Mouse (Mus musculus) thymus, adult 18-20 months (tissue): Measurements from ENCODE around the gene Slc43a1.
A peak's percentile ranks its signal among the peaks of the same experiment; 100 is the strongest.

ENCODE experiments used
- DNase-seq, 2 experiments: peaks; one replicate each; pipeline ENCODE4 v3.0.0; 2022; ENCODE audit warnings: mixed read lengths in 2 of 2

The Slc43a1 gene

GRCm38 (mm10) chr2:84831666-84832391 is 6.8 kb upstream of the Slc43a1 start:
- DNase-seq = peak; percentile 52 to 63

DNA sequence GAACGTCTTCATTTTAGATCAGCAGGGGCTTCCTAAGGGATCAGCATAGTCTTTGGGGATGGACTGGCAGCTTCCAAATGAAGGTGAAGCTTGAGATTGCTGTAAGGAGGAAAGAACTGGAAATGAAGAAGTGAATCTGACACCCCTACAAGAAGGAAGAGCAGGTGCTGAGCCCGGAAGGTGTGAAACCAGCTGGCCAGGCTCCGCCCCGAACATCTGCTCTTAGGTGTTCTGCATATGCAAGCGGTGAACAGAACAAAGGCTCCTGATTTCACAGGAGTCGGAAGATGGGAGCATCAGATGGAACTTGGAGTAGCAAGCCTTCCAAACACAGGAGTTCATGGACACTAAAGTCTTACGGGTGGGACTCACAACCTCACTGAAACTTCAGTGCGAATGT is 1.5 kb upstream of the Slc43a1 start:
- peak; percentile 68 to 76 for DNase-seq

- peak in 1 of 2 experiments; percentile 69 for DNase-seq
Observed at GRCm38 (mm10) chr2:84837817-84838592, 645 bp upstream of the Slc43a1 start.

DNA sequence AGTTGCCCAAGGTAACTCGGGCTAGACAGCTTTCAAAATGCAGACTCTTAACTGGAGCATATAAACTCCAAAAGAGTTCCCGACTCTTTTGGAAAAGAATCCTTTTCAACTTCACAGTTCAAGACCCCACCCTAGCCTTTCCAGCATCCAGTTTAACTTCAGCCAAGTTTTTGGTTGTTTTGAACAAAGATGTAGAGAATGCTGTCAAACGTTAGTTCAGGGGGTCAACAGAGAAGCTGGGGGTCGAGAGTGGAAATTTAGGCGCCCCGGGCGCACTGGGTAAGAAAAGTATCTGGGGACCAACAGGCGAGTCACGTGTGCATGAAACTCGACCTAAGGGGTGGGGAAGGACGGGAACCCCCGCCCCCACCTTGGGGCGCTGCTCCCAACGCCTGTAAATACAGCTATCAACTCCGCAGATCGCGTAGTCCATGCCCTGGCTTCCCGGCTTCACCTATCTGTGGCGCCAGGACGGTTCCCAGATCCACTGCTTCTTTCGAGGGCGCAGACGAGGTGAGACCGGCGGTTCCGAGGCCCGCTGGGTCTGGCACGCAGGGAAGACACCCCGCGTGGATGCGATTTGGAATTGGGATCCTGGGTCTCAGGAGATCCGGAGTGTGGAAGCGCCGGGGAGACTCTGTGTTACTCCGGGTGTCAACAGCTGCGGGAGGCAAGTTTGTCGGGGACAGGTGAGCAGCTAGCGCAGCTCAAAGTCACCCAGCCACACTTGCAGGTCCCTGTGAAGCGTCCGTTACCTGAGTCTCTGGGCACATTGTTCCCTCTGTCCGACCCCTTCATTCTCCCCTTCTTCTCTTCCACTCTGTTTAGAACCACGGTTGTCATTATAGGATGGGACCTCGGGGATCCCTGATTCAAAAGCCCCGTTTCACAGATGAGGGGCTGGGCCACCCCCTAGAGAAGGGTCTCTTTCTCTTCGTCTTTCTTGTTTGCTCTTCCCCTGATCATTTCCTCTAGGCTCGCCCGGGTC is 637 bp downstream of the Slc43a1 start:
- peak; percentile 40 to 49 for DNase-seq

DNA sequence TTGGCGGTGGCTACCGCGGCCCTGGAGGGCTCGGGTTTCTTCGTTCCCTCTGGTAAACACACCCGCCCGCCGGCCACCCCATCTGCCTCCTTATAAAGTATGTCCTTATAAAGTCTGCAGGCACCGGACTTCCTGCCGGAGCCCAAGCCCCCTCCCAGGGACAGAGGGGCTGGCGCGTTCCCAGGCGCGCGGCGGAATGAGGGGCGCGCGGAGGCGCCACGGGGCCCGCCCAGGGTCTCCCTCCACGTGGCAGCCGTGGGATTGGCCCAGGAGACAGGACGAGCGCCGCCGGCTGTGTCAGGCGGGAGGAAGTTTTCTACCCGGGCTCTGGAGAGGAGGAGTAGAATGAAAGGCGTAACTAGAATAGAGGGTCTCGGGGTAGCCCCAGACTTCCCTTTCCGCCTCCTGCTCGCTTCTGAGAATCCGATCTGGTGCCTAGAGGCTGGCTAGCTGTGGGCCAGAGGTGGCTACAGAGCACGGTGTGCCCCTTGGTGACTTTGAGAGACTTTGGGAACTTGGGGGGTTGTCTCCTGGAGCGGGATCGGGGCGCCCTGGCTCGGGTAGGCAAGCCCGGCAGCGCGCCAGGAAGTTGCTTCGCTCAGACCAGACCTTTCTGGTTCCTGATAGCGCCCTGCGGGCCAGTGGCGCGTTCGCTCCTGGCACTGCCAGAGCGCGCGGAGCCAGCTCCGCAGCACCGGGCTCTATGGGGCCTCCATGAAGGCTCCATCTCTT is 1.5 kb downstream of the Slc43a1 start:
- DNase-seq = peak; percentile 47 to 65

GRCm38 (mm10) chr2:84840748-84841563 is 2.3 kb downstream of the Slc43a1 start:
- peak in 1 of 2 experiments; percentile 30 for DNase-seq

DNA sequence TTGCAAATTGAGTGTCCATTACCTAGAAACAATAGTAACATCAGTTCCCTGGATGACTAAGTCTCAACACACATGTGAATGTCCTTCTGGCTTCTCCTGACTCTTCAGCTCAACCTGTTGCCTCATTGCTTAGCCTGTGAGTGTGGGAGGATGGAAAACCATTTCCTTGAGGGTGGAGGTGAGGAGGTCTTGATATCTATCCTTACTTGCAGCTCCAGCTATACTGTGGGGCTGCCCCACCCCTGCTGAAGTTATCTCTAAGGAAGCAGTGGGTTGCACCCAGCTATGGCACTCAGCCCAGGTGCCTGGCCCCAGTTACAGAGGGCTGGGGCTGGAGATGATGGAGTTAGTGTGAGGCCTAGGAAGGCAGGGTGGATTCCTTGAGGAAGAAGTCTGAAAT is 3.3 kb downstream of the Slc43a1 start:
- DNase-seq = peak; percentile 36 to 39

GRCm38 (mm10) chr2:84843654-84844053 is 5.0 kb downstream of the Slc43a1 start:
- peak in 1 of 2 experiments; percentile 51 for DNase-seq

DNA sequence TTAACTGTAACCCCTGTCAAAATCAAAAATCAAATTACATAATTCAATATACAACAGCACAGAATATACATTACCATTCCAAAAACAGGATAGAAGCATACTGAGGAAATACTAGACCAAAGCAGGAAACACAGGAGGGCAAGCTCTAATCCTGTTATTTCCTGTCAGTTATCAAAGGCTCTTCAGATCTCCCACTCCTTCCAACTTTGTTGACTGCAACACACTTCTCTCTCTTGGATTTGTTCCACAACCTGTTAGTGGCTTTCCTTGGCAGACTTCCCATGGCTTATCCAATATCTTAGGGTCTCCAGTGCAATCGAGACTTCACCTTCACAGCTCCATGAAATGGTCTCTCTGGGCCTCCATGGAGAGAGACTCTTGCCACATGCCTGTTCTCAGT is 6.6 kb downstream of the Slc43a1 start:
- DNase-seq = no peak

GRCm38 (mm10) chr2:84850407-84851129 is 11.9 kb downstream of the Slc43a1 start:
- DNase-seq = no peak

GRCm38 (mm10) chr2:84851130-84852040 is 12.7 kb downstream of the Slc43a1 start:
- DNase-seq = no peak

GRCm38 (mm10) chr2:84855732-84856131 is 17.1 kb downstream of the Slc43a1 start:
- peak in 1 of 2 experiments; percentile 43 for DNase-seq

DNA sequence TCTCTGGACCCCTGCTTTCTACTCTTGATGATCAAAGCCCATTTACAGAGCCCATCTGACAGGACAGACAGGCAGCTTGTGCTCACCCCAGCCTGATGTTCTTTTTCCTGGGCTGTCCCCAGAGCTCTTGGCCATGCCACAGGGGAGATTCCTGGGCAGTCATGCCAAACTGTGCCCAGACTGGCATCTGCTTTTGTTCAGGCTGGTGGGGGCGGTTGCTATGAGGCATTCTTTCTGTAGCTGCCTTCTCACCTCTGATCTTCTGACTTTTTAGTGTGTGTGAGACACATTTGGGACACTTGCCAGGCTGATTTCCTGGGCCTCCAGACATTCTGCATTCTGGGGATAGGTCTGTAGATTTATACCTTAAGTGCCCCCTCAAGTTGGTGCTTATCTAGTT is 19.9 kb downstream of the Slc43a1 start:
- DNase-seq = no peak

DNA sequence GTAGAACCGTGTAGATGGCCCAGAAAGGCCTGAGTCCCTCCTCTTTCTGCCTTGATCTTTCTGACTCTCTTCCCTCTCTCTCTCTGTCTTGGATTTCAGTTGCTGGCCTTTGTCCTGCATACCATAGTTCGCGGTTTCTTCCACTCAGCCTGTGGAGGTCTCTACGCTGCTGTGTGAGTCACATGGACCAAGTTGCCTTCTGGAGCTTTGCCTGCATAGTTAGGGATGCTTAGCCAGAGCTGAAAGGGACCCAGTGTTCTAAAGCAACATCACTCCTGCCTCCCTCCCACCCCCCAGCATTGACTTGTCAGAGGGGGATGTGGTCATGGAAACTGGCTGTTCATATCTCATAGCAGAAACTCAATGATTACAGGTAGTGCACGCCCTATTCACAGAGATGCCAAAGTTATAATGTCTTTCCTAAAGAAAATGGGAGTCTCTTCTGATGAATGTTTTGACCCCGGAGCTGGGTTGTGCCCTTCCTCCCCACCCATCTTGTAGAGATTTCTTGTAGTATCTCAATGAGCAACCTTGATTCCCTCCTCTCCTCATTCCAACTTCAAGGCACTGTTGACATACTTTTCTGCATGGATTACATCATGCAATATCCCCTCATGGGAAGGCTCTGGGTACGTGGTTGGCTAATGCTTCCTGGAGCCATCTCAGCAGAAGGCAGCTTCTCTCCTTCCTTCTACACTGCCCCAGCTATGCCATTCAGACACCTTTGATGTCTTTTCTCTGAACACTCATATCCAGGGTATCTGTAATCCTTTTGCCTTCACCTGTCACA is 21.5 kb downstream of the Slc43a1 start:
- no peak for DNase-seq

- DNase-seq = no peak
Observed at GRCm38 (mm10) chr2:84861430-84861829, 22.8 kb downstream of the Slc43a1 start.

GRCm38 (mm10) chr2:84862231-84862630 is 23.6 kb downstream of the Slc43a1 start:
- no peak for DNase-seq

DNA sequence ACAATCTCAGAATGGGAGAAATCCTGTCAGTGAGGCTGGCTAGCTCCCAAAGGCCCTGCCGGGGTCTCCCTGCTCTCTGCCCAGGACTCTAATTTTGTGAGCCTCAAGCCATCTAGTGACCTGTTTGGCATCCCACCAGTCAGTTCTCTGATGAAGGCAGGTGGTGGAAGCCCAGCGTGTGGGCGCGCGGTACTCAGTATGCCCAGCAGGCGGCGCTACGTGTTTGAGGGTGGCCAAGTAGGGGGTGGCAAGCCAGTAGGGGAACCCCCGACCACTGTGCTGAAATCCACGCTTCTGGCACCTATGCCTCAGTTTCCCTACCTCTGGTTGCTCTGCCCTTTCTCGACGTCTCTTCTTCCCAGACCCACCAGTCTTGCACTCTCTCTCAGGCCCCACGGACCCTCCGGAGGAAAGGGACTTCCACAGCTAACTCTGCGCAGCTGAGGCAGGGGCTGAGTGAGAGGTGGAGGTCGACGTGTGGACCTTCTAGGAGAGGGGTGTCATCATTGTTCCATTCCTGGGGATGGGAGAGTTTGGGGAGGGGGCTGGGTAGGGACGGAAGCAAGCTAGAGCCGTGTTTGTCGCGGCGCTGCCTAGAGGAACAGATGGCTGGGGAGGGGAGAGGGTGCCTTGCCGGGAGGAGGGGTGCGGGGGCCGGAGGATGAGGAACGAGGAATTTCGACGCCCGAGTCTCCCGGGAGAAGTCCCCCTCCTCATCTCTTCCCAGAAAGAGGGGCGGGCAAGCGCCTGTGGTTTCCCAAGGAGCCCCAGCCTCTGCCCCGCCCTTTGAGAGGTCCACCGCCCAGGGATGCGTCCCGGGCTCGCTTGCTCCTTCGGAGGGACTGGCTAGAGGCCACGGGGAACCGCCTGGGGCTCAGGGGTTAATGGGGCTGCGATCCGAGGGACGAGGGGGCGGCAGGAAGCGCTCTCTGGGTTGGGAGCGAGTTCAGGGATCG is 27.2 kb downstream of the Slc43a1 start:
- DNase-seq = no peak
